Mouse (Mus musculus): ENCODE results near the gene Olfr397. TPM values are rescaled to one million over a fixed set of nuclear protein-coding genes. Genes with fewer than 3 reads are reported as not detected.

Olfr397 gene
- polyA plus RNA-seq (2012; rRNA removed) = not detected in 2 replicates

DNA sequence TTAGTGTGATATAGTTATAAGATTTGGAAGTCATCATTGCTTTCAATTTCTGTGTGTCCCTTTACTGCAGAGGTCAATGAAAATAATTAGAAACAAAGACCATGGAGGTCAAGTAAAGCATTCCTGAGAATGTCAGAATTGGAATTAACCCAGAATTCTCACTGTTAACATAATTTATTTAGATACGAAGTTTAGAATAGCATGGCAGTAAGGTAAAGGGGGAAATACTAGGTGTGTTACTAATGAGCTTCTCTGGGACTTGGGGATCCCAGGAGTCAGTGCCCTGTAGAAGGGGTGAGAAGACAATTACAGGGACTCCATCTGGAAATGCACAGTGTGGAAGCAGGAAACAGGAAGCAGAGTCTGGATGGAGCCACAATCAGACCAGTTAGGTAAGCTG is at the start of gene Olfr397:
Olfr397 (plus strand) TSS at position 301 of the 400 bp plus-strand sequence.

DNA sequence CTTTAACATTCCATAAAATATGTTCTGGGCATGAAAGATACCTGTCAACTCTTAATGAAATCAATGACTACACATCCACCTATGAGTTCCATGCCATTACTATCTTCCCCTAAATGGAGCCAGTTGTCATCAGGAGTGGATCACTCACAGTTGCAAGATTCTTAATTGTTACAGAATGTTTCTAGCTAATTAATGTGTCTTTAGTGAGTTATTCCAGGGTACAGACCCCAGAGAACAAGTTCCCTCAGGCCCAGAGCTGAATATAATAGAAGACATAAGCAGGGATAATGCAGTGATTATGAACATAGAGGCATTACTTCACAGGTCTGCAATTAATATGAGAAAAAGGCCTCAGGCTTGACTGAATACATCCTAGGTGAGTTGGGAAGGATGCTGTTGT is 24.2 kb upstream of the Olfr397 start, which contains the start of gene Olfr23:
Olfr23 (plus strand) TSS at position 301 of the 400 bp plus-strand sequence.

DNA sequence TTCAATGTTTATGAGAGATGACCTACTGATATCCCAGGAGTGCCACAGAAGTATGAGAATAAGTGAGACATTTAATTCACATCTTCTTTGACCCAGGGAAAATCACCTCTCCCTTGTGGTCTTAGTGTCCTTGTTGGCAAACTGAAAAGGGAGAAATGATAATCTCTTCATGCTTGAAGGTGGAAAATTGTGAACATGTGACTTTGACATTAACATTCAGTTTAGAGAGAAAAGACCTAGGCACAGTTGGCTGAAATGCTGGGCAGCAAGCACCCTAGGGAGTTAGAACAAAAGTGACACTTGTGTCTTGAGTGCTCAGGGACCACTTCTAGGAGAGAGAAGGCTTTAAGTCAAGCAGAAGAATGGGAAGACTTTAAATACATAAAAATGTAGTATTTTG is 29.7 kb downstream of the Olfr397 start, which contains the start of gene Olfr398:
Olfr398 (minus strand) TSS at position 101 of the 400 bp plus-strand sequence.

Other genes with a start within 250 kb of the Olfr397 start
- not detected in 2 replicates for gene Olfr389, start 180.1 kb upstream of the Olfr397 start, polyA plus RNA-seq (2012; rRNA removed)
- gene Olfr390, start 177.9 kb upstream of the Olfr397 start, polyA plus RNA-seq (2012; rRNA removed) = not detected in 2 replicates
- not detected in 2 replicates for gene Olfr391-ps, start 157.8 kb upstream of the Olfr397 start, polyA plus RNA-seq (2012; rRNA removed)
- not detected in 2 replicates for gene Olfr392, start 143.8 kb upstream of the Olfr397 start, polyA plus RNA-seq (2012; rRNA removed)
- not detected in 2 replicates for gene Olfr393, start 109.4 kb upstream of the Olfr397 start, polyA plus RNA-seq (2012; rRNA removed)
- not detected in 2 replicates for gene Olfr394, start 70.0 kb upstream of the Olfr397 start, polyA plus RNA-seq (2012; rRNA removed)
- not detected in 2 replicates for gene Olfr395, start 51.5 kb upstream of the Olfr397 start, polyA plus RNA-seq (2012; rRNA removed)
- not detected in 2 replicates for gene Olfr23, start 24.1 kb upstream of the Olfr397 start, polyA plus RNA-seq (2012; rRNA removed)
- not detected in 2 replicates for gene Olfr398, start 29.6 kb downstream of the Olfr397 start, polyA plus RNA-seq (2012; rRNA removed)
- not detected in 2 replicates for gene Olfr139, start 95.7 kb downstream of the Olfr397 start, polyA plus RNA-seq (2012; rRNA removed)
- gene Olfr399, start 95.8 kb downstream of the Olfr397 start, polyA plus RNA-seq (2012; rRNA removed) = not detected in 2 replicates
- not detected in 2 replicates for gene Zfp616, start 109.1 kb downstream of the Olfr397 start, polyA plus RNA-seq (2012; rRNA removed)
- gene Olfr401, start 152.9 kb downstream of the Olfr397 start, polyA plus RNA-seq (2012; rRNA removed) = not detected in 2 replicates
- not detected in 2 replicates for gene Olfr402, start 192.7 kb downstream of the Olfr397 start, polyA plus RNA-seq (2012; rRNA removed)
- not detected in 2 replicates for gene Olfr403, start 225.4 kb downstream of the Olfr397 start, polyA plus RNA-seq (2012; rRNA removed)

Data from central nervous system, embryonic 18 days (tissue).